Mouse (Mus musculus): Measurements from ENCODE around the gene Gse1.

DNA sequence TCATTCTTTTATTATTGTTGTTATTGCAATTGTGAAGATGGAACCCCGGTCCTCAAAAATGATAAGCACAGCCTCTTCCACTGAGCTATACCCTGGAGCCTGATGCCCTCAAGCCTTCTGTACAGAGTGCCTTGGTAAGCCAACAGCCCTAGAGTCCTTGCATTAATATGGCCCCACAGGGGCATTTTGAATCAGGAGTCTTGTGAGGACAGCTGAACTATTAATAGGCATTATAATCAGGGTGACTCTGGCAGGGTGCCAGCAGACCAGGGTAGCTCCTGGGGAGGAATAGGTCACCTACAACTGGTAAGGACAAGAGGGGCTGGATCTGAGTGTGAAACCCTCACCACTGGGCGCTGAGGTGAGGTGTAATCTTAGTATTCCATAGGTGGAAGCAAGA lies 361.7 kb downstream of the Gse1 start:
- TF ChIP-seq POLR2A (IDR thresholded peaks at IDR 0.05; ENCODE audit: borderline replicate concordance, insufficient read depth, low read length) (no peak), CTCF (IDR thresholded peaks at IDR 0.05; ENCODE audit: borderline replicate concordance, insufficient read depth, low read depth, low read length) (no peak)

Measured in cerebellum, adult 2 months (tissue).